Mouse (Mus musculus) megakaryocyte, embryonic 14.5 days (primary cell): Measurements from ENCODE around the gene Cntrob.

ENCODE experiments used
- FLI1 ChIP-seq: IDR thresholded peaks from 2 replicates; pipeline ENCODE4 v1.6.1; 2012; ENCODE audit warnings: low read length, inconsistent platforms, mixed read lengths
- GATA1 ChIP-seq: IDR thresholded peaks from 3 replicates; pipeline ENCODE4 v1.6.1; 2012; ENCODE audit warnings: mixed read lengths, low read length, inconsistent platforms, borderline replicate concordance

DNA sequence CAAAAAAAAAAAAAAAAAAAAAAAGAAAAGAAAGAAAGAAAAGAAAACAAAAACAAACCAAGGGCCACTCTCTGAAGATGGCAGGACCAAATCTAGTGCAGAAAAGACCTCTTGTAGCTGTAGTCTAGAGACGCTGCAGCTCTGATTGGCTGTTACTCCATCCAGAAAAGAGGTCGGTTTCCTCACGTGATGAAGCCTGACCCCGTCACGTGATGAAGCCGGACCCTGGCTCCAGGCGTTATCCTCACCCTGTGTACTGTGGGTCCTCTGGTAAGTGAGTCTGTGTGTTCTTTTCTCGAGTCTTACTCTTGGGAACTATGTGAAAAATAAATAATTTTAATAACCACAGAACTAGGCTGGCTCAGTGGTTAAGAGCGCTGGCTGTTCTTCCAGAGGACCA lies 58.2 kb downstream of the Cntrob start:
- no peak for TF ChIP-seq GATA1
- TF ChIP-seq FLI1: no peak
